Mouse (Mus musculus): ENCODE results near the gene Stx2. TPM values are rescaled to one million over a fixed set of nuclear protein-coding genes. Genes with fewer than 3 reads are reported as not detected.
A peak's percentile ranks its signal among the peaks of the same experiment; 100 is the strongest.

The Stx2 gene
- polyA plus RNA-seq, 1 experiment from 2014 or later: 18.0 TPM

DNA sequence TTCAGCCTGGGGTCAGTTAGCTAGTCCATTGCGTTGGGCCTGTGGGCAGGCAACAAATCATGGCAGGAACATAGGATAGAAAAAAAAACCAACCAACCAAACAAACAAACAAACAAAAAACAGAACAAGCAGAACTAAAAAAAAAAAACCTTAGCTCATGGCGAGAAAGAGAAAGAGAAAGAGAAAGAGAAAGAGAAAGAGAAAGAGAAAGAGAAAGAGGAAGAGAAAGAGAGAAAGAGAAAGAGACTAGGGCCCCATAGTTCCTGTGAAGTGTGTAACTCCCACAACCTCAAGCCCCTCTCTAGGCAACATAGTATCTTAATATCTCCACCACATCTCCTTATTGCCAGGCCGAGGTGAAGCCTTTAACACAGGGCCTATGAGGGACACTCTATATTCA is 8.0 kb upstream of the Stx2 start:
- ATAC-seq: no peak
- Histone ChIP-seq H3K9ac (replicated peaks; ENCODE audit: low read depth, low read length) (no peak overlapping the region), H3K4me3 (replicated peaks; ENCODE audit: low read length) (no peak overlapping the region), H3K9me3 (ENCODE audit: control insufficient read depth, low read length) (no peaks in the 10 kb centered on the region), H3K27me3 (replicated peaks; ENCODE audit: control insufficient read depth, insufficient read depth, low read length) (no peaks in the 10 kb centered on the region), H3K27ac (ENCODE audit: low read length) (no peak overlapping the region), H3K4me1 (replicated peaks; ENCODE audit: control insufficient read depth, insufficient read depth, low read length) (peaks cover 5% of the 10 kb centered on the region), H3K36me3 (ENCODE audit: control insufficient read depth, insufficient read depth) (no peaks in the 10 kb centered on the region), H3K4me2 (ENCODE audit: low read length) (no peak overlapping the region)
- 91% methylated on average over 3 of the region's 3 CpGs for WGBS

DNA sequence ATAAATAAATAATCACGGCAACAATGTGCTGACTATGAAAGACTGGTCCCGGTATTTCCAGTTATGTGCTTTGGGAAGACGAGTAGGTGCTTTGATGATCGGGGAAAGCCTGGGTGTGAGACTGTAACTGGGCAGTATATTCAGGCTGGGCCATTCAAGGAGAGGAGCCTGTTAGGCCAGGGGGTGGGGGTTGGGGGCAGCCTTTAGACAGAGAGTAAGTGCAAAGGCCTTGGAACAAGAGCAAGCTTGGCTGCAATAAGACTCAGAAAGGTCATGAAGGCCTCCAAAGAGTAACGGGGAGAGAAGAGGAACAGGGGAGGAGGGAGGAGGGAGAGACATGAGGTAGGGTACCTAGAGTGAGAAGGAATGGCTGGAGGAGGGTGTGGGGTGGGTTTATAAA is 7.2 kb upstream of the Stx2 start:
- Histone ChIP-seq H3K4me2 (ENCODE audit: low read length) (no peak overlapping the region), H3K27me3 (replicated peaks; ENCODE audit: control insufficient read depth, insufficient read depth, low read length) (no peaks in the 10 kb centered on the region), H3K9me3 (ENCODE audit: control insufficient read depth, low read length) (no peaks in the 10 kb centered on the region), H3K4me3 (replicated peaks; ENCODE audit: low read length) (no peak overlapping the region), H3K27ac (ENCODE audit: low read length) (no peak overlapping the region), H3K4me1 (replicated peaks; ENCODE audit: control insufficient read depth, insufficient read depth, low read length) (peaks cover 4% of the 10 kb centered on the region), H3K36me3 (ENCODE audit: control insufficient read depth, insufficient read depth) (no peaks in the 10 kb centered on the region), H3K9ac (replicated peaks; ENCODE audit: low read depth, low read length) (no peak overlapping the region)
- ATAC-seq: no peak
- 88% methylated on average over 5 of the region's 5 CpGs for WGBS

DNA sequence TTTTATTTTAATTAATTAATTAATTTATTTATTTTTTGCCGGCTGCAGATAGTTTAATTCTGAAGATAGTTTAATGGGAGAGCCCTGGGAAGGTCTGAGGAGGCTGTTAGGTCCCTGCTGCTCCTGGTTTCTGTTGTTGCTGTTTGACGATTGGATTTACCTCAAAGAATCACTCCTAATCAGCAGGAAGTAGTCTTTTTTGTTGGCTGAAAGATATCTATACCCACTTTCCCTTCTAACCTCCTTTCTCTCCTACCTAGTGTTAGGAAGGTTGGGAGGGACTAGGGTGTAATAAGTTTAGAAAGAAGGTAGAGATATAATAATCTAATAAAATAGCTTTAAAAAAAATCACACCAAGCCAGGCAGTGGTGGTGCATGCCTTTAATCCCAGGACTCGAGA is 6.6 kb upstream of the Stx2 start:
- ATAC-seq: no peak
- no peak overlapping the region for H3K27ac ChIP-seq (ENCODE audit: low read length)
- no peak overlapping the region for H3K4me2 ChIP-seq (ENCODE audit: low read length)
- H3K4me3 ChIP-seq (replicated peaks; ENCODE audit: low read length): no peak overlapping the region
- 74% methylated on average over 3 of the region's 3 CpGs for WGBS
- peaks cover 4% of the 10 kb centered on the region for H3K4me1 ChIP-seq (replicated peaks; ENCODE audit: control insufficient read depth, insufficient read depth, low read length)
- no peaks in the 10 kb centered on the region for H3K27me3 ChIP-seq (replicated peaks; ENCODE audit: control insufficient read depth, insufficient read depth, low read length)
- no peaks in the 10 kb centered on the region for H3K9me3 ChIP-seq (ENCODE audit: control insufficient read depth, low read length)
- no peak overlapping the region for H3K9ac ChIP-seq (replicated peaks; ENCODE audit: low read depth, low read length)
- H3K36me3 ChIP-seq (ENCODE audit: control insufficient read depth, insufficient read depth): no peaks in the 10 kb centered on the region

DNA sequence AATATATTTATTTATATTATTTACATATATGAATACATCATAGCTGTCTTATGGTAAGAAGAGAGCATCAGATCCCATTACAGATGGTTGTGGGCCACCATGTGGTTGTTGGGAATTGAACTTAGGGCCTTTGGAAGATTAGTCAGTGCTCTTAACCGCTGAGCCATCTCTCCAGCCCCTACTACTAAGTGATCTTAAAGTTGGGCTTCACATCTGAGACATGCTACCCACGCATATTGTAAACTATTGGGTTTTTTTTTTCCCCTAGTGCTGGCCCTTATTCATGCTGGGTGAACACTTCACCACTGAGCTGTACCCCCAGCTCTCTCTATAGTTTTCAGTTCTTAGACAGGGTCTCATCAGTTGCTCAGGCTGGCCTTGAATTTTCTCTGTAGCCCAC is 2.6 kb upstream of the Stx2 start:
- H3K9ac ChIP-seq (replicated peaks; ENCODE audit: low read depth, low read length): no peak overlapping the region
- WGBS: 88% methylated on average over 2 of the region's 2 CpGs
- H3K27me3 ChIP-seq (replicated peaks; ENCODE audit: control insufficient read depth, insufficient read depth, low read length): no peaks in the 10 kb centered on the region

DNA sequence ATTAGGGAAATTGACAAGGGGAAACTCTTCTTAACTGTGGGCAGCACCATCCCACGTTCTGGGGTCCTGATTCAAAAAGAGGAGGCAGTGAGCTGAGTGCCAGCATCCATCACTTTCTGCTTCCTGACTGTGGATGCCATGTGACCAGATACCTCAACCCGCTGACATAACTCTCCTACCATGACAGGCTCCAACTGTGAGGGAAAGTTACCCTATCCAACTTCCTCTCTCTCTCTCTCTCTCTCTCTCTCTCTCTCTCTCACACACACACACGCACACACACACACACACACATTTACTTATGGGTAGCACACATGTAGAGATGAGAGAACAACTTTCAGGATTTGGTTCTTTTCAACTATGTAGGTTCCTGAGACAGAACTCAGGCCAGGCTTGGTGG is 1.2 kb upstream of the Stx2 start:
- H3K4me3 ChIP-seq (replicated peaks; ENCODE audit: low read length): no peak overlapping the region
- H3K9me3 ChIP-seq (ENCODE audit: control insufficient read depth, low read length): no peaks in the 10 kb centered on the region
- H3K9ac ChIP-seq (replicated peaks; ENCODE audit: low read depth, low read length): no peak overlapping the region
- no peak overlapping the region for H3K4me2 ChIP-seq (ENCODE audit: low read length)
- no peak overlapping the region for H3K27ac ChIP-seq (ENCODE audit: low read length)
- no peaks in the 10 kb centered on the region for H3K27me3 ChIP-seq (replicated peaks; ENCODE audit: control insufficient read depth, insufficient read depth, low read length)
- H3K4me1 ChIP-seq (replicated peaks; ENCODE audit: control insufficient read depth, insufficient read depth, low read length): peaks cover 12% of the 10 kb centered on the region
- no peak for ATAC-seq
- WGBS: 80% methylated on average over 3 of the region's 3 CpGs
- H3K36me3 ChIP-seq (ENCODE audit: control insufficient read depth, insufficient read depth): no peaks in the 10 kb centered on the region

More for the DNA sequence above, 2.6 kb upstream of the Stx2 start:
- Histone ChIP-seq H3K9me3 (ENCODE audit: control insufficient read depth, low read length) (no peaks in the 10 kb centered on the region), H3K4me3 (replicated peaks; ENCODE audit: low read length) (no peak overlapping the region), H3K27ac (ENCODE audit: low read length) (no peak overlapping the region), H3K36me3 (ENCODE audit: control insufficient read depth, insufficient read depth) (no peaks in the 10 kb centered on the region), H3K4me2 (ENCODE audit: low read length) (no peak overlapping the region), H3K4me1 (replicated peaks; ENCODE audit: control insufficient read depth, insufficient read depth, low read length) (peaks cover 12% of the 10 kb centered on the region)
- ATAC-seq: no peak

DNA sequence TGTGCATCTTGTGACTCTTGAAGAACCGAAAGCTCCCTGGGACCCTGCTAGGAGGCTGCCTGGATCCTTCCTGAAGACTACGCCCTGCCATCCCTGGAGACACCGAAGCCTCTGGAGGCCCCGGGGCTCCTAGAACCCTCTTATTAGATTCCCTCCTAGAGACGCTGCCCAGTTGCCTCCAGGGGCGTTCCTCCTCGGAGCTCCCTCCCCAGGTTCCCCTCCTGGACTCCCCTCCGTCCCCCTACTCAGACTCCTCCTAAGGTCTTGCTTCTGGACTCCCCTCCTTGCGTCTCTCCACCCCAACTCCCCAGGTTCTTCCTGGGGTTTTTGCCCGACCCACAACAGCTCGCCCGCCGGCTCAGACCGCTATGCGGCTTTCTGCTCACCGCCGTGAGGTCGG is 366 bp downstream of the Stx2 start:
- Histone ChIP-seq H3K27me3 (replicated peaks; ENCODE audit: control insufficient read depth, insufficient read depth, low read length) (no peaks in the 10 kb centered on the region), H3K9me3 (ENCODE audit: control insufficient read depth, low read length) (no peaks in the 10 kb centered on the region), H3K4me1 (replicated peaks; ENCODE audit: control insufficient read depth, insufficient read depth, low read length) (peaks cover 12% of the 10 kb centered on the region), H3K4me3 (replicated peaks; ENCODE audit: low read length) (peak overlapping the region; percentile 53), H3K4me2 (ENCODE audit: low read length) (peak overlapping the region; percentile 77), H3K36me3 (ENCODE audit: control insufficient read depth, insufficient read depth) (no peaks in the 10 kb centered on the region), H3K9ac (replicated peaks; ENCODE audit: low read depth, low read length) (peak overlapping the region; percentile 66), H3K27ac (ENCODE audit: low read length) (peak overlapping the region; percentile 26; the same call in 1 of the 2 replicates)
- WGBS: under 1% methylated on average over 18 of the region's 18 CpGs
- ATAC-seq: peak; percentile 69

GRCm38 (mm10) chr5:129007105-129007957 is 1.0 kb downstream of the Stx2 start:
- H3K27ac ChIP-seq (ENCODE audit: low read length): no peak overlapping the region
- WGBS: 54% methylated on average over 14 of the region's 14 CpGs
- H3K4me2 ChIP-seq (ENCODE audit: low read length): peak overlapping the region; percentile 77
- peaks cover 12% of the 10 kb centered on the region for H3K4me1 ChIP-seq (replicated peaks; ENCODE audit: control insufficient read depth, insufficient read depth, low read length)
- ATAC-seq: no peak
- H3K4me3 ChIP-seq (replicated peaks; ENCODE audit: low read length): peak overlapping the region; percentile 53
- H3K9me3 ChIP-seq (ENCODE audit: control insufficient read depth, low read length): no peaks in the 10 kb centered on the region
- H3K27me3 ChIP-seq (replicated peaks; ENCODE audit: control insufficient read depth, insufficient read depth, low read length): no peaks in the 10 kb centered on the region
- H3K9ac ChIP-seq (replicated peaks; ENCODE audit: low read depth, low read length): peak overlapping the region; percentile 66
- H3K36me3 ChIP-seq (ENCODE audit: control insufficient read depth, insufficient read depth): no peaks in the 10 kb centered on the region

GRCm38 (mm10) chr5:129006031-129006788 is 2.2 kb downstream of the Stx2 start:
- no peaks in the 10 kb centered on the region for H3K27me3 ChIP-seq (replicated peaks; ENCODE audit: control insufficient read depth, insufficient read depth, low read length)
- H3K27ac ChIP-seq (ENCODE audit: low read length): no peak overlapping the region
- no peak for ATAC-seq
- no peak overlapping the region for H3K9ac ChIP-seq (replicated peaks; ENCODE audit: low read depth, low read length)
- peaks cover 12% of the 10 kb centered on the region for H3K4me1 ChIP-seq (replicated peaks; ENCODE audit: control insufficient read depth, insufficient read depth, low read length)
- no peak overlapping the region for H3K4me3 ChIP-seq (replicated peaks; ENCODE audit: low read length)
- no peaks in the 10 kb centered on the region for H3K9me3 ChIP-seq (ENCODE audit: control insufficient read depth, low read length)
- no peaks in the 10 kb centered on the region for H3K36me3 ChIP-seq (ENCODE audit: control insufficient read depth, insufficient read depth)
- no peak overlapping the region for H3K4me2 ChIP-seq (ENCODE audit: low read length)
- 80% methylated on average over 18 of the region's 18 CpGs for WGBS

- Histone ChIP-seq H3K9ac (replicated peaks; ENCODE audit: low read depth, low read length) (no peak overlapping the region), H3K27me3 (replicated peaks; ENCODE audit: control insufficient read depth, insufficient read depth, low read length) (no peaks in the 10 kb centered on the region), H3K36me3 (ENCODE audit: control insufficient read depth, insufficient read depth) (no peaks in the 10 kb centered on the region), H3K27ac (ENCODE audit: low read length) (no peak overlapping the region), H3K4me3 (replicated peaks; ENCODE audit: low read length) (no peak overlapping the region), H3K9me3 (ENCODE audit: control insufficient read depth, low read length) (no peaks in the 10 kb centered on the region), H3K4me1 (replicated peaks; ENCODE audit: control insufficient read depth, insufficient read depth, low read length) (peaks cover 12% of the 10 kb centered on the region), H3K4me2 (ENCODE audit: low read length) (no peak overlapping the region)
- no peak for ATAC-seq
- 74% methylated on average over 3 of the region's 3 CpGs for WGBS
These were observed 3.0 kb downstream of the Stx2 start for GRCm38 (mm10) chr5:129005416-129005815.
